Mouse (Mus musculus): ENCODE measurements at regions not wholly inside any gene's neighbourhood (a gene's known extent, or its start where the extent isn't known, plus 50 kb on each side); places are given as distances from the start of the nearest gene placed in this dataset.

- no peak for TF ChIP-seq POLR2A (IDR thresholded peaks at IDR 0.05; ENCODE audit: low read depth, low read length)
- no peak for TF ChIP-seq CTCF (IDR thresholded peaks at IDR 0.05; ENCODE audit: extremely low read depth, insufficient read depth, insufficient read length, insufficient replicate concordance)
These were observed 339.6 kb downstream of the Slc4a3 start for GRCm38 (mm10) chr1:75885632-75886031.

Measured in spleen, adult 2 months (tissue).